8 mouse cellular contexts compared by ENCODE assay signal in the genomic region with DNA sequence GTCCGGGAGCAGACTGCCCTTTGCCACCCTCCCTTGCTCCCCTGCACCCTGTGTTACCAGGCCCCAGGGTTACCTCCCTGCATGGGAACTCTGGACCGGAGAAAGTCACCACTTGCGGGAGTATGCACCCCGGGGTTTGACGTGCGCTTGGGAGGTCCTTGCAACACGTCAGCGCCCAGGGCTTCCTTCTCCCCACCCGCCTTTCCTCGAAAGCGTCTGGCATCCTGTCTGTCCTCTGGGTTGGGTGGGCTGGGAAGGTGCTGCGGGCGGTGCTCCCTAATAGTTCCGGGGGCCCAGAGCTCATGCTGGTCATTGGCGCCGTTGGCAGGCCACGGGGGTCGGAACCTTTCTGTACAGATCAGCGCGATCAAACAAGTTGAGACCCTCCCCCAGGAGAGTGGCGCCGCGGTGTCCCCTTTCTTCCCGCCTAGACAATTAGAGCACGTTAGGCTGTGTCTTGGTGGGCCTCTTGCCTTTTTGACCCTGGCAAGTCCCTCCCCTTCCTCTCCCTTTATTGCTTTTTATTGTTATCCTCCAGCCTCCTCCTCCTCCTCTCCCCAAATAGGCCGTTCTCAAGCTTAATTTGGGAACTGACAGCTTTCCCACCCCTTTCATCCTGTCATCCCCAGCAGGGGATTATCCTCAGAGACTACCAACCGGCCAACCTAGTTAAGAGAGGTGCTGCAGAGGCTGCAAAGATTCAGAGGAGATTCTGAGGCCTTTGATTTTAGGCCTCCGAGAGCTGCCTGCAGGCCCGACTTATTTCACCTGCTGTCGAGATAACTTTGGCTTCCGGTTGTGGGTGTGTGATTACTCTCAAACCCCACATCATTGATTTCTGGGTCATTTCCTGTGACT. TPM values are rescaled to one million over a fixed set of nuclear protein-coding genes. Genes with fewer than 3 reads are reported as not detected.
A peak's percentile ranks its signal among the peaks of the same experiment; 100 is the strongest.
DNase-seq lines count a peak whose midpoint lies in the region; ATAC-seq and TF ChIP-seq lines count a peak whose summit lies in the region.

No protein-coding gene starts in this region.

- no peak overlapping the region for H3K27ac ChIP-seq in forebrain, embryonic 15.5 days (replicated peaks)
- peak overlapping the region; percentile 58; the same call in 1 of the 2 replicates for H3K27ac ChIP-seq in small intestine, adult 2 months (ENCODE audit: insufficient read depth, low read depth, low read length)

- ATAC-seq in forebrain, embryonic 15.5 days (replicated peaks): peak; percentile 24

- H3K9me3 ChIP-seq in forebrain, embryonic 15.5 days: no peaks in the 10 kb centered on the region

- TF ChIP-seq POLR2A in small intestine, adult 2 months (IDR thresholded peaks at IDR 0.05; ENCODE audit: low read depth, low read length): no peak

- no peak for TF ChIP-seq CTCF in small intestine, adult 2 months (IDR thresholded peaks at IDR 0.05; ENCODE audit: extremely low read depth, insufficient read length, insufficient replicate concordance, low read depth, low read length)

- H3K36me3 ChIP-seq in forebrain, embryonic 15.5 days: no peaks in the 10 kb centered on the region
- peaks cover 11% of the 10 kb centered on the region for H3K36me3 ChIP-seq in small intestine, adult 2 months (ENCODE audit: control insufficient read depth, insufficient read depth, low read length)

- 3% methylated on average over 31 of the region's 31 CpGs for WGBS in forebrain, embryonic 15.5 days
- WGBS in small intestine, adult 2 months: 8% methylated on average over 31 of the region's 31 CpGs

- peak overlapping the region; percentile 66 for H3K4me3 ChIP-seq in forebrain, embryonic 15.5 days
- H3K4me3 ChIP-seq in small intestine, adult 2 months (ENCODE audit: low read depth, low read length): peak overlapping the region; percentile 81

- H3K27me3 ChIP-seq in forebrain, embryonic 15.5 days: peaks cover 23% of the 10 kb centered on the region; the same call in 1 of the 2 replicates
- no peaks in the 10 kb centered on the region for H3K27me3 ChIP-seq in small intestine, adult 2 months (ENCODE audit: control insufficient read depth, insufficient read depth, low read length)

- H3K4me1 ChIP-seq in forebrain, embryonic 15.5 days: peaks cover 18% of the 10 kb centered on the region
- peaks cover 13% of the 10 kb centered on the region for H3K4me1 ChIP-seq in small intestine, adult 2 months (ENCODE audit: control insufficient read depth, insufficient read depth, insufficient read length, low read length)

- H3K9ac ChIP-seq in forebrain, embryonic 15.5 days (replicated peaks): peak overlapping the region; percentile 64; the same call in 1 of the 2 replicates

- peak; percentile 72 to 83 for DNase-seq in adrenal gland, adult (ENCODE audit: inconsistent age in 2 of 2, low spot score in 1 of 2)
- no peak for DNase-seq in adrenal gland, postnatal 4 days (ENCODE audit: low spot score in 2 of 2)
- peak; percentile 46 for DNase-seq in adrenal gland, postnatal 25 days
- peak; percentile 31 for DNase-seq in kidney, adult 18-20 months
- DNase-seq in lung, postnatal 10 days: peak; percentile 65
- DNase-seq in left cerebral cortex, adult 8-10 months (ENCODE audit: low spot score in 2 of 2): no peak

- peak overlapping the region; percentile 94 for H3K4me2 ChIP-seq in forebrain, embryonic 15.5 days (replicated peaks)

RNA-seq across cellular contexts. Expression of a gene that starts 1.0 kb away (rescaled TPM):
- 1 to 10 TPM; 6.0 to 7.9 TPM for total RNA-seq in adrenal gland, postnatal 4 days (2021)
- 6.0 and 11.3 TPM in 2 replicates for total RNA-seq in adrenal gland, postnatal 25 days (2021)
- polyA plus RNA-seq in forebrain, embryonic 15.5 days (2015; fragmentation: Nextera tagmentation; extraction: Ambion mirVana): 2.9 TPM in 2 replicates
- polyA plus RNA-seq in small intestine, adult 2 months (2012; rRNA removed): 18.0 and 28.5 TPM in 2 replicates
- total RNA-seq in left cerebral cortex, adult 8-10 months (2022): 10 to 100 TPM in 2 of 4 experiments, 1 to 10 TPM in 2; 7.8 to 12.1 (median 10.0) TPM

RNA-seq across cellular contexts. Expression of a gene that starts 58.9 kb away (rescaled TPM):
- total RNA-seq in adrenal gland, postnatal 4 days (2021): 10 to 100 TPM; 88.1 to 98.9 TPM
- 52.6 and 90.3 TPM in 2 replicates for total RNA-seq in adrenal gland, postnatal 25 days (2021)
- 274 TPM in 2 replicates for polyA plus RNA-seq in forebrain, embryonic 15.5 days (2015; fragmentation: Nextera tagmentation; extraction: Ambion mirVana)
- 36.8 and 48.9 TPM in 2 replicates for polyA plus RNA-seq in small intestine, adult 2 months (2012; rRNA removed)
- 10 to 100 TPM; 41.8 to 54.3 (median 47.0) TPM for total RNA-seq in left cerebral cortex, adult 8-10 months (2022)

Comparison
In these comparisons a context has a peak if more than half of its experiments do, and no peak if none do; other contexts are left out.
1. DNase-seq: peak in adrenal gland, adult (2 of 2), adrenal gland, postnatal 25 days (single experiment), kidney, adult 18-20 months (single experiment) and lung, postnatal 10 days (single experiment); none in adrenal gland, postnatal 4 days (0 of 2) and left cerebral cortex, adult 8-10 months (0 of 2).